Mouse (Mus musculus): ENCODE results near the gene Il17rc. TPM values are rescaled to one million over a fixed set of nuclear protein-coding genes. Genes with fewer than 3 reads are reported as not detected.

Il17rc gene
- polyA plus RNA-seq, 1 experiment from 2014 or later = 3.2 TPM

GRCm38 (mm10) chr6:113494258-113494788 is 23.1 kb downstream of the Il17rc start:
- H3K27me3 ChIP-seq (ENCODE audit: control insufficient read depth, insufficient read depth, low read length) = peaks cover 6% of the 10 kb centered on the region
- DNase-seq (ENCODE audit: low spot score) (peak; percentile 86), ATAC-seq (ENCODE audit: low FRiP score) (peak; percentile 78)
- peak overlapping the region; percentile 29 for H3K4me3 ChIP-seq (ENCODE audit: low read depth, low read length)
- peak overlapping the region; percentile 37 for H3K4me2 ChIP-seq (replicated peaks; ENCODE audit: low read depth, low read length)
- peak overlapping the region; percentile 28; the same call in 1 of the 2 replicates for H3K9ac ChIP-seq (ENCODE audit: low read depth, low read length)
- WGBS = under 1% methylated on average over 54 of the region's 54 CpGs
- H3K9me3 ChIP-seq (ENCODE audit: control insufficient read depth, low read length) = no peaks in the 10 kb centered on the region
- H3K36me3 ChIP-seq (ENCODE audit: control insufficient read depth, insufficient read depth, low read length) = peaks cover 3% of the 10 kb centered on the region; the same call in 1 of the 2 replicates
- 0 out of 2 replicates have a peak, but pooled peaks cover 2% of the 10 kb centered on the region for H3K4me1 ChIP-seq (replicated peaks; ENCODE audit: control insufficient read depth, insufficient read depth, low read length)
- peak overlapping the region; percentile 6; the same call in 1 of the 2 replicates for H3K27ac ChIP-seq (ENCODE audit: low read depth, low read length)

GRCm38 (mm10) chr6:113495071-113495675 is 23.9 kb downstream of the Il17rc start:
- DNase-seq (ENCODE audit: low spot score) (no peak), ATAC-seq (ENCODE audit: low FRiP score) (peak; percentile 19; the same call in 1 of the 2 replicates)
- Histone ChIP-seq H3K4me3 (ENCODE audit: low read depth, low read length) (no peak overlapping the region), H3K27ac (ENCODE audit: low read depth, low read length) (no peak overlapping the region), H3K27me3 (ENCODE audit: control insufficient read depth, insufficient read depth, low read length) (peaks cover 6% of the 10 kb centered on the region), H3K4me2 (replicated peaks; ENCODE audit: low read depth, low read length) (peak overlapping the region; percentile 37), H3K9ac (ENCODE audit: low read depth, low read length) (0 out of 2 replicates have a peak overlapping the region, but pooled peaks have one; percentile 24), H3K36me3 (ENCODE audit: control insufficient read depth, insufficient read depth, low read length) (peaks cover 3% of the 10 kb centered on the region; the same call in 1 of the 2 replicates), H3K9me3 (ENCODE audit: control insufficient read depth, low read length) (no peaks in the 10 kb centered on the region), H3K4me1 (replicated peaks; ENCODE audit: control insufficient read depth, insufficient read depth, low read length) (0 out of 2 replicates have a peak, but pooled peaks cover 2% of the 10 kb centered on the region)
- 52% methylated on average over 28 of the region's 28 CpGs for WGBS

GRCm38 (mm10) chr6:113499346-113499745 is 28.1 kb downstream of the Il17rc start:
- no peak overlapping the region for H3K9ac ChIP-seq (ENCODE audit: low read depth, low read length)
- H3K4me3 ChIP-seq (ENCODE audit: low read depth, low read length) = no peak overlapping the region
- H3K4me1 ChIP-seq (replicated peaks; ENCODE audit: control insufficient read depth, insufficient read depth, low read length) = 0 out of 2 replicates have a peak, but pooled peaks cover 2% of the 10 kb centered on the region
- peaks cover 6% of the 10 kb centered on the region for H3K27me3 ChIP-seq (ENCODE audit: control insufficient read depth, insufficient read depth, low read length)
- H3K27ac ChIP-seq (ENCODE audit: low read depth, low read length) = no peak overlapping the region
- 78% methylated on average over 6 of the region's 6 CpGs for WGBS
- DNase-seq (ENCODE audit: low spot score) (no peak), ATAC-seq (ENCODE audit: low FRiP score) (no peak)
- H3K4me2 ChIP-seq (replicated peaks; ENCODE audit: low read depth, low read length) = no peak overlapping the region
- no peaks in the 10 kb centered on the region for H3K9me3 ChIP-seq (ENCODE audit: control insufficient read depth, low read length)
- H3K36me3 ChIP-seq (ENCODE audit: control insufficient read depth, insufficient read depth, low read length) = no peaks in the 10 kb centered on the region

- no peaks in the 10 kb centered on the region for H3K36me3 ChIP-seq (ENCODE audit: control insufficient read depth, insufficient read depth, low read length)
- H3K9me3 ChIP-seq (ENCODE audit: control insufficient read depth, low read length) = no peaks in the 10 kb centered on the region
- no peaks in the 10 kb centered on the region for H3K27me3 ChIP-seq (ENCODE audit: control insufficient read depth, insufficient read depth, low read length)
- DNase-seq (ENCODE audit: low spot score) (peak; percentile 72), ATAC-seq (ENCODE audit: low FRiP score) (peak; percentile 79)
- no peak within 1 kb of the TSS for H3K27ac ChIP-seq (ENCODE audit: low read depth, low read length)
- H3K9ac ChIP-seq (ENCODE audit: low read depth, low read length) = peak within 1 kb of the TSS; percentile 54
- peak within 1 kb of the TSS; percentile 47 for H3K4me3 ChIP-seq (ENCODE audit: low read depth, low read length)
- no peaks in the 10 kb centered on the region for H3K4me1 ChIP-seq (replicated peaks; ENCODE audit: control insufficient read depth, insufficient read depth, low read length)
- peak within 1 kb of the TSS; percentile 69 for H3K4me2 ChIP-seq (replicated peaks; ENCODE audit: low read depth, low read length)
- WGBS = 3% methylated on average over 32 of the region's 32 CpGs
These were observed 30.3 kb downstream of the Il17rc start, which contains the start of gene Prrt3 for GRCm38 (mm10) chr6:113501388-113502084. Gene Prrt3, minus strand, starts transcription at chr6:113501931.

GRCm38 (mm10) chr6:113502801-113503200 is 31.6 kb downstream of the Il17rc start:
- H3K4me1 ChIP-seq (replicated peaks; ENCODE audit: control insufficient read depth, insufficient read depth, low read length) = no peaks in the 10 kb centered on the region
- no peaks in the 10 kb centered on the region for H3K27me3 ChIP-seq (ENCODE audit: control insufficient read depth, insufficient read depth, low read length)
- DNase-seq (ENCODE audit: low spot score) (no peak), ATAC-seq (ENCODE audit: low FRiP score) (no peak)
- no peaks in the 10 kb centered on the region for H3K36me3 ChIP-seq (ENCODE audit: control insufficient read depth, insufficient read depth, low read length)
- H3K4me3 ChIP-seq (ENCODE audit: low read depth, low read length) = no peak overlapping the region
- no peaks in the 10 kb centered on the region for H3K9me3 ChIP-seq (ENCODE audit: control insufficient read depth, low read length)
- WGBS = 69% methylated on average over 2 of the region's 2 CpGs
- H3K4me2 ChIP-seq (replicated peaks; ENCODE audit: low read depth, low read length) = no peak overlapping the region
- H3K9ac ChIP-seq (ENCODE audit: low read depth, low read length) = no peak overlapping the region
- H3K27ac ChIP-seq (ENCODE audit: low read depth, low read length) = no peak overlapping the region

- Histone ChIP-seq H3K27me3 (ENCODE audit: control insufficient read depth, insufficient read depth, low read length) (no peaks in the 10 kb centered on the region), H3K36me3 (ENCODE audit: control insufficient read depth, insufficient read depth, low read length) (no peaks in the 10 kb centered on the region), H3K4me2 (replicated peaks; ENCODE audit: low read depth, low read length) (no peak overlapping the region), H3K4me1 (replicated peaks; ENCODE audit: control insufficient read depth, insufficient read depth, low read length) (no peaks in the 10 kb centered on the region), H3K4me3 (ENCODE audit: low read depth, low read length) (no peak overlapping the region), H3K9ac (ENCODE audit: low read depth, low read length) (no peak overlapping the region), H3K9me3 (ENCODE audit: control insufficient read depth, low read length) (no peaks in the 10 kb centered on the region), H3K27ac (ENCODE audit: low read depth, low read length) (no peak overlapping the region)
- ATAC-seq (ENCODE audit: low FRiP score) (no peak), DNase-seq (ENCODE audit: low spot score) (no peak)
- WGBS = 73% methylated on average over 1 of the region's 1 CpGs
These were observed 34.5 kb downstream of the Il17rc start for GRCm38 (mm10) chr6:113505689-113506088.

GRCm38 (mm10) chr6:113507130-113507529 is 35.9 kb downstream of the Il17rc start:
- Histone ChIP-seq H3K9ac (ENCODE audit: low read depth, low read length) (no peak overlapping the region), H3K9me3 (ENCODE audit: control insufficient read depth, low read length) (no peaks in the 10 kb centered on the region), H3K4me1 (replicated peaks; ENCODE audit: control insufficient read depth, insufficient read depth, low read length) (no peaks in the 10 kb centered on the region), H3K27ac (ENCODE audit: low read depth, low read length) (no peak overlapping the region), H3K4me3 (ENCODE audit: low read depth, low read length) (no peak overlapping the region), H3K36me3 (ENCODE audit: control insufficient read depth, insufficient read depth, low read length) (no peaks in the 10 kb centered on the region), H3K27me3 (ENCODE audit: control insufficient read depth, insufficient read depth, low read length) (no peaks in the 10 kb centered on the region), H3K4me2 (replicated peaks; ENCODE audit: low read depth, low read length) (no peak overlapping the region)
- ATAC-seq (ENCODE audit: low FRiP score) (no peak), DNase-seq (ENCODE audit: low spot score) (no peak)

- no peaks in the 10 kb centered on the region for H3K9me3 ChIP-seq (ENCODE audit: control insufficient read depth, low read length)
- H3K4me2 ChIP-seq (replicated peaks; ENCODE audit: low read depth, low read length) = no peak overlapping the region
- ATAC-seq (ENCODE audit: low FRiP score) (no peak), DNase-seq (ENCODE audit: low spot score) (no peak)
- no peak overlapping the region for H3K27ac ChIP-seq (ENCODE audit: low read depth, low read length)
- H3K4me3 ChIP-seq (ENCODE audit: low read depth, low read length) = no peak overlapping the region
- H3K4me1 ChIP-seq (replicated peaks; ENCODE audit: control insufficient read depth, insufficient read depth, low read length) = no peaks in the 10 kb centered on the region
- WGBS = 69% methylated on average over 7 of the region's 7 CpGs
- H3K27me3 ChIP-seq (ENCODE audit: control insufficient read depth, insufficient read depth, low read length) = no peaks in the 10 kb centered on the region
- no peak overlapping the region for H3K9ac ChIP-seq (ENCODE audit: low read depth, low read length)
- no peaks in the 10 kb centered on the region for H3K36me3 ChIP-seq (ENCODE audit: control insufficient read depth, insufficient read depth, low read length)
These were observed 37.2 kb downstream of the Il17rc start for GRCm38 (mm10) chr6:113508272-113508946.
